Mouse (Mus musculus) megakaryocyte, embryonic 14.5 days (primary cell): ENCODE measurements around the gene Phc1.

Source experiments
- FLI1 ChIP-seq: IDR thresholded peaks from 2 replicates; pipeline ENCODE4 v1.6.1; 2012; ENCODE audit warnings: low read length, inconsistent platforms, mixed read lengths
- GATA1 ChIP-seq: IDR thresholded peaks from 3 replicates; pipeline ENCODE4 v1.6.1; 2012; ENCODE audit warnings: mixed read lengths, low read length, inconsistent platforms, borderline replicate concordance

DNA sequence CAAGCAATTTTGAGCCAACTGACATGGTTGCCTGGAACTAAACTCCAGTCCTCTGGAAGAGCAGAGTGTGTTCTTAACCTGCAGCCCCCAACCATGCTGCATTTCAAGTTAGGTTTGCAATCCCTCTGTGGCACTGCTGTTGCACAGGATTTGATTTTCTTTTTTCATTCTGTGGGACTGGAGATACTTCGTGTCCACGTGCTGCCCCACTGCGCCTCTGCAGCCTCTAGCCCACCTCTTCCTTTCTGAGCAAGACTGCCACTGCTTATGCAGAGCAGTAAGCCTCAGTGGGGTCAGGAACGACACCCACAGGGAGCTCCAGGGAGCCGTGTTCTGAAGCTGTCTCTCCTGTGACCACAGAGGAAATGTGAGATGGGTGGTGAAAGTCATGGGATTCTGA, 45.4 kb upstream of the Phc1 start:
- no peak for TF ChIP-seq GATA1
- no peak for TF ChIP-seq FLI1
